Mouse (Mus musculus) leukemia stem cell, adult 10-12 weeks (primary cell): Measurements from ENCODE around the gene Gm49394. TPM values are rescaled to one million over a fixed set of nuclear protein-coding genes. Genes with fewer than 3 reads are reported as not detected.

ENCODE experiments used
- polyA plus RNA-seq: library from polyadenylated mRNA; stranded (reverse); fragments of >175 nt; gene quantifications from 2 replicates; pipeline ENCODE4 v1.2.3, GENCODE M21; 2012; ENCODE audit warnings: low replicate concordance

Gene Gm49394
- not detected in 2 replicates for polyA plus RNA-seq

DNA sequence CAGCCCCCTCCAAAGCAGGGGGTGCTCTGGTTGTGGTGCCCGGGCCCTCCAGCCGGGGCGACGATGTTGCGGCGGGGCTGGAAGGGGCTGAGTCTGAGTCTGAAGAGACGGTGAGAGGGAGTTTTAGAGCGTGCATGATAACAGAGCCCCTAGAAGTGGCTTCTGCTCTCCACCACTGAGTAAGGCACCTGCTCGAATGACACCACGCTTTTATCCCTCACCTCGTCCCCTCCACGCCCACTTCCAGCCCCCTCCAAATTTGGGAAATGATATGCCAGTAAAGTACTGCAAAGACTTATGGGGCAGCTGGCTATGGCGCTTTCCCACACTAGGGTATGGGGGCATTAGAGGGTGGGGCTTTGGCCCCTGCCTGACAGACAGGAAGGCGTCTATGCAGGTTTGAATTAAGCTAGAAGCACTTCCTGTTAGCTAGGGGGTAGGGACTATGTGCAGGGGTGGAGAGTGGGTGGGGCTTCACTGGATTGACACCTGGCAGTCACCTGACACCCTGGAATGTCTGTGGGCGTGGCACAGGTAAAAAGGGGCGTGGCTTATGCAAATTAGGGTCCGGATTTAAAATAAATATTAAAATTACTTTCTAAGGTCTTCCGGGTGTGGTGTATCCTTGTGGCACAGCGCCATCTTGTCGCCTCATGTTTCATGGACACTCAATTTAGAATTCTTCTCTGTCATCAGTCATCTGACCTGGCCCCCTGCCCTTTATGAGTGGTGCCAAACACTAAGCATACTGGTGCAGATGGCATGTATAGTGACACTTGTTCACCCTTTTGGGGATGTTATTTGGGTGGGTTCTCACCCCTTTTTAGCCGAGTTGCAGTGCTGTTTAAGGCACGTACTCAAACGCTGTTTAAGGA, at the start of gene Gm49394:
Gm49394 (minus strand) TSS at position 192 of the 875 bp plus-strand sequence.

DNA sequence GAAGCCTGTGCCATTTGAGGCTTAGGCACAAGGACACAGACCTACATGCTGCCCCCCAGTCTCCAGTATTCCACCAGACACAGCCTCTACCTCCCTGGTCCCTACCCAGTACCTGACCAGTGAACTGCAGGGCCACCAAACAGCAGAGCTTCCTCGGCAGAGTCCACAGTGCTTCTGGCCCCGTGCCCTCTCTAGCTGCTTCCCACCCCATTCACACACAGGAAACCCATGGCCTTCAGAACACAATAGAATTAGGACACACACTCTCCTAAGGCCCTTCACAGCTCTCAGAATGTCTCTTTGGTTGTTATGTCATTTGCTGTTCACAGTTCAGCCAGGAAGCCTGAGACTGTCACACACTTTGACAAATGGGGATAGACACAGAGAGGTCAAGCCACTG, 3.1 kb downstream of the Gm49394 start, which contains the start of gene Igf2:
Igf2 (minus strand) TSS at position 158 of the 400 bp plus-strand sequence.

Other genes with a start within 250 kb of the Gm49394 start
- gene Syt8, start 235.1 kb downstream of the Gm49394 start, polyA plus RNA-seq = 0.28 TPM in 1 of 2 replicates, not detected in the other
- gene Tnni2, start 228.1 kb downstream of the Gm49394 start, polyA plus RNA-seq = 0.49 TPM in 1 of 2 replicates, not detected in the other
- 86.7 and 86.8 TPM in 2 replicates for gene Lsp1, start 209.1 kb downstream of the Gm49394 start, polyA plus RNA-seq
- 0.83 TPM in 1 of 2 replicates, not detected in the other for gene Tnnt3, start 171.1 kb downstream of the Gm49394 start, polyA plus RNA-seq
- gene Mrpl23, start 137.3 kb downstream of the Gm49394 start, polyA plus RNA-seq = 12.1 and 25.9 TPM in 2 replicates
- 0.31 TPM in 1 of 2 replicates, not detected in the other for gene Igf2, start 3.1 kb downstream of the Gm49394 start, polyA plus RNA-seq
- not detected in 2 replicates for gene Ins2, start 73.4 kb upstream of the Gm49394 start, polyA plus RNA-seq